Mouse (Mus musculus): ENCODE results near the gene Tmtc1. TPM values are rescaled to one million over a fixed set of nuclear protein-coding genes. Genes with fewer than 3 reads are reported as not detected.

Gene Tmtc1
- total RNA-seq, 2 experiments from 2014 or later: 0.42 to 0.45 TPM

DNA sequence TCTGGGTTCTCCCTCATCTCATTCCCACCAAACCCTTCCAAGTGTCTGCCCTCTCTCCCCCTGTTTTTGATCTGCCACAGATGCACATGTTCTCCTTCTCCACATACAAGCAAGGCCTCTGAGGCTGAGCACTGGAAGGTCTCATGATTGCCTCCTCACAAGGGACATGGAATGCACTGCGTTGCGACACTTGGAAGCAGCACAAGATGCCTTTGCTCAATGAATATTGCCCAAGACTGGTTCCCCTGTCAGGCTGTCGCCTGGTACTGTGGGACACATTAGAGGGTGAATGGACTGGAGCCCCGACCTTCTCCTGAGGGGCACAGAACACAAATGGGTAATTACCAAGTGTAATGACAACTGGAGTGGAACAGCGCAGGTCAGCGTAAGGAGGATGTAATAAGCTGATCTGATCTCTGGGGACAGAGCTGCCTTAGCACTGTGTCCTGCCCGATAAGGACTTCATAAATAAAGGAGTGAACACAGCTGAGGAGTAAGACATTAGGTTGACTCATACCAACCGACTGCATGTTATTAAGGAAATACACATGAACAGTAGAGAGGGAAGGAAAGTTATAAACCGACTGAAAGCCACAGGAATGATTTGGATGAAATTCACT lies 62.9 kb downstream of the Tmtc1 start:
- ATAC-seq (replicated peaks; ENCODE audit: low FRiP score, poor library complexity, severe bottlenecking): no peak

DNA sequence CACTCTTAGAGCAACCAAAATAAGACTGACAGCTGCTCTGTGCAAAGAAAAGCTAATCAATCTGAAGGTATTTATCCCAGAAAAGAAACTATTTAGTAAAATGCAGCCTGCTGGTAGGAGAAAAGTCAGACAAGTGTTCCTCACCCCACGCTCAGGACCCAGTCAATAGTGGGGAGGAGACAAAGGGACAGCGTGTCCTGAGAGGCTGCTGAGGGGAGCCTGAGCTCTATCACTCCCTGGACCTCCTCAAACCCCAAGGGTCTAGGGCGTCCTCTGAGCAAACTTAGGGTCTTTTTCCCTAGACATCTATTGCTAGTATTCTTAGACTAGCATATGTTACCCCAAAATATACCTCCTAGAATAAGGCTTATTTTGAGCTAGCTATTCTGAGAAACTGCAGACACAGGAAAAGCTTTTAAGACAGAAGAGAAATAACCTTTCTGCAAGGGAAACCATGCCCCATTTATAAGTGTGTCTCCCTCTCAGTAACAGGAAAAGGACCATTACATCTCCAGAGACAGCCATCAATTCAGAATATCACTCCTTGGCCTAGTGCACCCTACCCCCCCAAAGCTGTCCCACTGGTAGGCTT lies 68.5 kb downstream of the Tmtc1 start:
- ATAC-seq (replicated peaks; ENCODE audit: low FRiP score, poor library complexity, severe bottlenecking): no peak

DNA sequence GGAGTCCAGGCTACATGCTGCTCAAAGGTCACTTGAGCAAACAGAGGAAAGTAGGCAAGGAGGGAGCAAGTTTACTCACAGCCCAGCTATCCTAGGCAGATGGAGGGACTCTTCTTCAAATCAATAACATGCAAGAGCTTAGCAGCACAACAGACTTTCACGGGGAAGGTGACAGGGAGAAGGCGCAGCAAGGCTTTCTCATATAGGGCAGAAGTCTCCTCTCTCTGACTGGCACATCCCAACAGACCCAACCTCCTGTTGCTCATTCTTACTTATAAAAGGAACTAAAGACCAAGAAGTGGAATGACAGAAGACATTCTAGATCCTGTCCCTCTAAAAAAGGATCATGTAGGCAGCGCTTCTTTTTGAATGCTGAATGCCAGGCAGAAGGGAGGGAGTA lies 69.2 kb downstream of the Tmtc1 start:
- ATAC-seq (replicated peaks; ENCODE audit: low FRiP score, poor library complexity, severe bottlenecking): no peak

DNA sequence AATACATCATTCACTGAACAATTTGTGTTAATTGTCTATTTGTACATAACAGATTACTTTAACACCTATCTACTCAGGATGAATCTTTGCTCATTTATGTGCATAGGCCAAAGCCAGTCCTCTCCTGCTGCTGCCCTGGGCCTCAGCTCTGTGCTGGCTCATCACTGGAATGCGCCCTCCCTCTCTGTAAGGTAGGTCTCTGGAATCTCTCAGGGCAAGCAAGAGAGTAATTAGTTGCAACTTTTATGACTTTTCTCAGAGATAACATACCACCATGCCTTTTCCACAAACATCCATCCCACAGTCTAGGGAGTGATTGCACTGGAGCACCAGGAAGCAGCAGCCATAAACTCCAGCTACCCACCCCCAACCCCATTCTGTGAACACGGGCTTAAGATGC lies 70.7 kb downstream of the Tmtc1 start:
- ATAC-seq (replicated peaks; ENCODE audit: low FRiP score, poor library complexity, severe bottlenecking): no peak

GRCm38 (mm10) chr6:148371223-148371622 lies 73.0 kb downstream of the Tmtc1 start:
- no peak for ATAC-seq (replicated peaks; ENCODE audit: low FRiP score, poor library complexity, severe bottlenecking)

- no peak for ATAC-seq (replicated peaks; ENCODE audit: low FRiP score, poor library complexity, severe bottlenecking)
Measured at GRCm38 (mm10) chr6:148367094-148367539, 77.1 kb downstream of the Tmtc1 start.

DNA sequence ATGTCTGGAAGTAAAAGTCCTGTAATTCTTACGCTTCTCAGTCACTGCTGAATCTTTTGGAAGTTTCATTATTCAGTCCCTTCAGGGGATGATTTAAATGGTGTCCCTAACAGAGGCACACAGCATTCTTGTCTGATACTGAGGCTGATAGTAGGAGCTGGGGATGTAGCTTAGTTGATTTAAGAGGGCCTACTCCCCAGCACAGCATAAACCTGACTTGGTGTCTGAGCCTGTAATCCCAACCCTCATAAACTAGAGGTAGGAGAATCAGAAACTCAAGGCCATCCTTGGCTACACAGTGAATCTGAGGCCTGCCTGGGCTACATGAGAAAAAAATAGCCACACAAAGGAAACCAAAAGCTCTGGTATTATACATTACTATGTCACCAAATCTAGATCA lies 77.6 kb downstream of the Tmtc1 start:
- no peak for ATAC-seq (replicated peaks; ENCODE audit: low FRiP score, poor library complexity, severe bottlenecking)

- ATAC-seq (replicated peaks; ENCODE audit: low FRiP score, poor library complexity, severe bottlenecking): no peak
Measured at GRCm38 (mm10) chr6:148363162-148363561, 81.0 kb downstream of the Tmtc1 start.

GRCm38 (mm10) chr6:148362475-148362874 lies 81.7 kb downstream of the Tmtc1 start:
- ATAC-seq (replicated peaks; ENCODE audit: low FRiP score, poor library complexity, severe bottlenecking): no peak

DNA sequence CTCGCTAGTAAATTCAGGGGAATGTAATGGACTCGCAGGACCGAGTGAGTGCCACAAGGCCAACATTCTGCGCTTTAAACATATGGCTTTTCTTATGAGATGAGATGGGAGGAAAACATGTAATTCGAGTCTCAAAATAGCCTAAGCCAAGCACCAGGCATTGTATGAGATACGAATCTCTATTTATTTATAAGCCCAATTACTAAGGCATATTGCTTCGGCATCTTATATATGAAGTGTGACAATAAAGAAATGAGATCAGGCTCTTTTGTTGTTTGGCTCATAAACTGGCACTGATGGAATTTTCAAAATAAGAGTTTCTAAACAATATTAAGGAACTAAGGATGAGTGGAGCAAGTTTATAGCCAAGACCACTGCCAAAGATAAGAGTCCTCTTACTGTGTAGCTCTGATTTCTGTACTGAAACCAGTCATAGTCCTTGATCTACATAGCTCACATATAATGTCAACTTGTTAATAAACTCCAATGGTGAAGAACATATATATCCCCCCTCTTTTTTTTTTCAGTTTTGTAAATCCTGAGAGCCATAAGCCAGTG lies 84.8 kb downstream of the Tmtc1 start:
- no peak for ATAC-seq (replicated peaks; ENCODE audit: low FRiP score, poor library complexity, severe bottlenecking)

- ATAC-seq (replicated peaks; ENCODE audit: low FRiP score, poor library complexity, severe bottlenecking): no peak
Measured at GRCm38 (mm10) chr6:148358580-148359246, 85.5 kb downstream of the Tmtc1 start.

- no peak for ATAC-seq (replicated peaks; ENCODE audit: low FRiP score, poor library complexity, severe bottlenecking)
Measured at GRCm38 (mm10) chr6:148356141-148356540, 88.0 kb downstream of the Tmtc1 start.

DNA sequence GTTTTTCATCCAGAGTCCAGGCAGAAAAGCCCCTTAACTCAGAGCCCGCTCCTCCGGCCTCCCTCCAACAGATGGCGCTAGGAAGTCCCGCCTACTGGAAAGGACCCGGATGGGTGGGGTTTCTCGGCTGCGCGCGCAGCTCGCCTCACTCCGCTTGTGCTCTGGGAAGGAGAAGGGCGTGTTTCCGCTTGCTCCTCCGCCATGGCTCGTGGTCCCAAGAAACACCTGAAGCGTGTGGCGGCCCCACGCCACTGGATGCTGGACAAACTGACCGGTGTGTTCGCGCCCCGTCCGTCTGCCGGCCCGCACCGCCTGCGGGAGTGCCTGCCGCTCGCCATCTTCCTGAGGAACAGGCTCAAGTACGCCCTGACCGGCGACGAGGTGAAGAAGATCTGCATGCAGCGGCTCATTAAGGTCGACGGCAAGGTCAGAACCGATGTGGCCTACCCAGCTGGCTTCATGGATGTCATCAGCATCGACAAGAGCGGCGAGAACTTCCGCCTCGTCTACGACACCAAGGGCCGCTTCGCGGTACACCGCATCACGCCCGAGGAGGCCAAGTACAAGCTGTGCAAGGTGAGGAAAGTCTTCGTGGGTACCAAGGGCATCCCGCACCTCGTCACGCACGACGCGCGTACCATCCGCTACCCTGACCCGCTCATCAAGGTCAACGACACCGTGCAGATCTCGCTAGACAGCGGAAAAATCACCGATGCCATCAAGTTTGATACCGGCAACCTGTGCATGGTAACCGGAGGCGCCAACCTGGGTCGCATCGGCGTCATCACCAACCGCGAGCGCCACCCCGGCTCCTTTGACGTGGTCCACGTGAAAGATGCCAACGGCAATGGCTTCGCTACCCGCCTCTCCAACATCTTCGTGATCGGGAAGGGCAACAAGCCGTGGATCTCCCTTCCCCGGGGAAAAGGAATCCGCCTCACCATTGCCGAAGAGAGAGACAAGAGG lies 89.4 kb downstream of the Tmtc1 start:
- ATAC-seq (replicated peaks; ENCODE audit: low FRiP score, poor library complexity, severe bottlenecking): no peak

DNA sequence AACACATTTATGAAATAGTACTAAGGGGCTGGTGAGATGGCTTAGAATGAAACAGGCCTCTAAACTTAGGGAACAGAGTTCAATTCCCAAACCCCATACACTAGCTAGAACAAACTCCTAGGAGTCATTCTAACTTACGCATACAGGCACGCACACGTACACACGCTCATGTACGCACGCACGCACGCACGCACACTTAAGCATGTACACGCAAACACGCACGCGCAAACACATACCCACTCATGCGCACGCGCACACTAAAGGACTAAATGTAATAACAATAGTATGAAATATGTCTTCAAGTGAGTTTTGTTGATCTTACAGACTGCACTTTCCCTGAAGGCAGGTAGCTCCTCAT lies 90.1 kb downstream of the Tmtc1 start:
- no peak for ATAC-seq (replicated peaks; ENCODE audit: low FRiP score, poor library complexity, severe bottlenecking)

DNA sequence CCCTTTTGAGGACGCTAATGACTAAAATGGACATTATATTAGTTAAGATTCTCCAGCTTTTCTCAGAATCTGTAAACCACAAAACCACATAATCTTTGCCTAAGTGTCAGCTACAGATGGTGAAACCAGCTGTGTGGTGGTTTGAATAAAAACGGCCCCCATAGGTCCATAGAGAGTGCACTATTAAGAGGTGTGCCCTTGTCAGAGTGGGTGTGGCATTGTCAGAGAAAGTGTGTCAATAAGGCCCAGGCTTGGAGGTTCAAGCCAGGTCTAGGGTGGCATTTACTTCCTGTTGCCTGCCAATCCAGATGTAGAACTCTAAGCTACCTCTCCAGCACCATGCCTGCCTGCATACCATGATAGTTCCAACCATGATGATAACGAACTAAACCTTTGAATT lies 99.2 kb downstream of the Tmtc1 start:
- ATAC-seq (replicated peaks; ENCODE audit: low FRiP score, poor library complexity, severe bottlenecking): no peak

- ATAC-seq (replicated peaks; ENCODE audit: low FRiP score, poor library complexity, severe bottlenecking): no peak
Measured at GRCm38 (mm10) chr6:148342191-148342590, 102.0 kb downstream of the Tmtc1 start.

DNA sequence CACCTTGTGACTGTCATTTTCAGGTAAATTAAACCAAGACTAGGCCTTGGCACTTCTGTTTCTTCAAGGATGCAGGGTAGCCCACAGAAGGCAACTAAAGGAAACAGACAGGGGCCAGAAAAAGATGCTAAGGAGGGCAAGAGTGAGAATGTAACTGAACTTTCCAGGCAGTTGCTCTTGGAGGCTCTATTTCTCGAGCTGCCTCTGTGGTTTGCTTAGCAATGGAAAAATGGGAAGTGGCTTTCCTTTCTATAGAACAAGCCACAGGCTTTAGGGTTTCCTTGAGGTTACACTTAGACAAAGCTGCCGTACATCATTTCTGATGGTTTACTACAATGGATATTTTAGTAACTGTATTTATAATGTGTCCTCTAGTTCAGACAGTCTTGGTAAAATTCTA lies 102.4 kb downstream of the Tmtc1 start:
- no peak for ATAC-seq (replicated peaks; ENCODE audit: low FRiP score, poor library complexity, severe bottlenecking)

DNA sequence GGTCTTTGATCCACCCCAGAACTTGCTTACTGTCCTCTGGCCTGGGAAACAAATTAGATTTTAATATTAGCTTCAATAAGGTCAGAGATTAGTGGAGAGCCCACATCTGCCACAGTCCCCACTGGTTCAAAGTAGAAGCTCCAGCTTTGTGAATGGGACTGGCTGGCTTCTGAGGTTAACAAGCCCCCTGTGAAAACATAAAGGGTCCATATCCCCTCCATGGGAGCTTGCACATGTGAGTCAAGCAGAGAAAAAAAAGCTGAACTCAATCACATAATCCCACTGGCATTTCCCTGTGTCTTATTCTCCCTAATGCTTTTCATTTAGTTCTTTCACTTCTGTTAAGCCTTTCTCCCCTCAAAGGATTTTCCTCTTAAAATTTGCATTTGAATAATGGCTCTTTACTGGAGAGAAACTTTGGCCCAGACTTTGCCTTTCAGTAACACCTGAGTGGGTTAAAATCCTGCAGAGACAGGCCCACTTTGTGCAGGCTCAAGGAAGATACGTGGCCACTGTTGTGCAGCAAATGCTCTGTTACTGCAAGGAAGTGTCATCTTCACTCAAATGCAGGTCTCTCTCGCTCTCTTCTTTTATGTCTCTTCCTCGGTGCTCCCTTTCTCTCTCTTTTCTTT lies 105.7 kb downstream of the Tmtc1 start:
- no peak for ATAC-seq (replicated peaks; ENCODE audit: low FRiP score, poor library complexity, severe bottlenecking)

DNA sequence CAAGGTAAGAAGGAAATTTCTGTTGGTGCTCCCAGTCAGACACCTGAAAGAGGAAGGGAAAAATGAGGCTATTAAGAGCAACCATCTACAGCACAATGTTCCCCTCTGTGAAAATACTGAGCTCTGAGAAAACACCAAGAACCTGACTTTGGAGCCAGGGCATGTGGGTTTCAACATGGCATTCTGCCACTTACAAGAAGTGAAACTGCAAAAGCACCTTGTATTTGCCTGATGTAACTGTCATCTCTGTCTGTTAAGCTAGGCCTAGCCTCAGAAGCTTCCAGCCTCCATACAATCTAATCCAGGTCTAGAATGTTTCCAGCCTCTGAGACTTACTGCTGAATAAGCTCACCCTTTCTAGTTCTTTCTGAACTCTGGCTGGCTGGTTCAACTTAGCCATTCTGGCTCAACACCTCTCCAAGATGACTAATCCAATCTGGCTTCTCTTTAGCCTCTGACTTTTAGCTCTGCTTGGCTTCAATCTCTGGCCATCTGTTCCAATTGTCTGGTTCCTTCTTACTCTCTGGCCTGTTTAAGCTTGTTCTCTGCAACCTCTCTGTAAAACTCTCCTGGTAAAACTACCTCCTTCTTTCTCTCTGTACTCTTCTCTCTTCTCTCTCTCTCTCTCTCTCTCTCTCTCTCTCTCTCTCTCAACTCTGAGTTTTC lies 107.8 kb downstream of the Tmtc1 start:
- ATAC-seq (replicated peaks; ENCODE audit: low FRiP score, poor library complexity, severe bottlenecking): no peak
